Mouse (Mus musculus) lung, postnatal 4 days (tissue): ENCODE data around the gene Hao1.

Source experiments
- DNase-seq, 2 experiments: peaks; one replicate each; pipeline ENCODE4 v3.0.0; 2021

Gene Hao1

GRCm38 (mm10) chr2:134462321-134462720 is 91.8 kb downstream of the Hao1 start:
- no peak for DNase-seq

GRCm38 (mm10) chr2:134460831-134461230 is 93.3 kb downstream of the Hao1 start:
- peak in 1 of 2 experiments; percentile 23 for DNase-seq

GRCm38 (mm10) chr2:134456065-134456505 is 98.1 kb downstream of the Hao1 start:
- DNase-seq, result peak; percentile 12 to 61

GRCm38 (mm10) chr2:134452748-134453147 is 101.4 kb downstream of the Hao1 start:
- no peak for DNase-seq

DNA sequence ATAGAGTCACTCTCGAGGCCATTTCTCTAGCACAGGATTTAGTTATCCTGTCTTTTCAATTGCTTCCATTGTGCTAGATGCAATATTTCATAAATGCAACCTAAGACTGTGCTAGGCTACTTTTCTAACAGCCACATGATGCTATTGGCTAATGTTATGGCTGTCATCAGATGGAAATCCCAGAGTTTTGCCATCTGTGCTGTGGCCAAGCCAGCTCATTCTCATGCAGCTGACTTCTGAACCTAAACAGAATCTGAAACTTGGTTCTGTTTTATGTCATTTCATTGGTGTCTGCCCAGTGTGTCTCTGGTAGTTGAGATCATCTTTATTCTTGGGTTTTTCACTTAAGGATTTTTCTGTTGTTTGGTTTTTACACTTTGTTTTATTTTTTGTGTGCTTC is 103.2 kb downstream of the Hao1 start:
- no peak for DNase-seq
